Mouse (Mus musculus) MEL (cell line): ENCODE data around the gene Gm9837. TPM values are rescaled to one million over a fixed set of nuclear protein-coding genes. Genes with fewer than 3 reads are reported as not detected.

Source experiments
- DNase-seq: peaks from one replicate; pipeline ENCODE4 v3.0.0; 2011; ENCODE audit warnings: low read depth, low spot score
- H3K27ac ChIP-seq: 2 replicates; pipeline ENCODE4 v1.5.1; 2012; ENCODE audit warnings: low read depth, mild to moderate bottlenecking, control low read depth, low read length, moderate library complexity; ENCODE audit not compliant: control insufficient read depth
- H3K27me3 ChIP-seq, 2 experiments: fragments of 150-350 bp in 1 of 2; sonication (generic) in 1 of 2; 2 replicates each; pipeline ENCODE4 v1.6.1; 2012; ENCODE audit warnings: low read length in 2 of 2, mild to moderate bottlenecking in 2 of 2, improper control_type of control experiment in 1 of 2, moderate library complexity in 1 of 2; ENCODE audit not compliant: insufficient read depth in 2 of 2, control insufficient read depth in 1 of 2
- H3K36me3 ChIP-seq, 2 experiments: 2 replicates each; pipeline ENCODE4 v1.6.1; 2012 to 2014; ENCODE audit warnings: low read length in 2 of 2, improper control_type of control experiment in 1 of 2, inconsistent platforms in 1 of 2, mild to moderate bottlenecking in 1 of 2; ENCODE audit not compliant: insufficient read depth in 2 of 2, control insufficient read depth in 1 of 2
- H3K4me1 ChIP-seq, 2 experiments: fragments of 150-350 bp in 1 of 2; sonication (generic) in 1 of 2; 2 replicates each; pipeline ENCODE4 v1.6.1; 2012; ENCODE audit warnings: low read length in 2 of 2, improper control_type of control experiment in 1 of 2, mild to moderate bottlenecking in 1 of 2; ENCODE audit not compliant: insufficient read depth in 2 of 2, control insufficient read depth in 1 of 2
- H3K4me3 ChIP-seq, 2 experiments: fragments of 150-350 bp in 1 of 2; sonication (generic) in 1 of 2; 2 replicates each; pipeline ENCODE4 v1.5.1; 2012; ENCODE audit warnings: low read depth in 2 of 2, low read length in 2 of 2, mild to moderate bottlenecking in 2 of 2, moderate library complexity in 2 of 2, control low read depth in 1 of 2, improper control_type of control experiment in 1 of 2; ENCODE audit not compliant: control insufficient read depth in 1 of 2, insufficient read depth in 1 of 2
- H3K79me2 ChIP-seq: 2 replicates; pipeline ENCODE4 v1.6.1; 2012; ENCODE audit warnings: mild to moderate bottlenecking, low read length, moderate library complexity; ENCODE audit not compliant: control insufficient read depth, poor library complexity, insufficient read depth
- H3K9ac ChIP-seq: 2 replicates; pipeline ENCODE4 v1.6.1; 2012; ENCODE audit warnings: low read depth, mild to moderate bottlenecking, control low read depth, low read length, moderate library complexity; ENCODE audit not compliant: control insufficient read depth, poor library complexity, severe bottlenecking
- H3K9me3 ChIP-seq: fragments of 150-350 bp; sonication (generic); replicated peaks from 2 replicates; pipeline ENCODE4 v1.6.1; 2012; ENCODE audit warnings: mild to moderate bottlenecking, low read length, improper control_type of control experiment, moderate library complexity; ENCODE audit not compliant: insufficient read depth
- BHLHE40 ChIP-seq: IDR thresholded peaks from 2 replicates; pipeline ENCODE4 v1.6.1; 2012; ENCODE audit warnings: low read depth, mild to moderate bottlenecking, inconsistent platforms, low read length, improper control_type of control experiment, borderline replicate concordance
- CHD1 ChIP-seq: IDR thresholded peaks from 2 replicates; pipeline ENCODE4 v1.6.1; 2012; ENCODE audit warnings: low read depth, mild to moderate bottlenecking, inconsistent platforms, low read length, improper control_type of control experiment
- CHD2 ChIP-seq: IDR thresholded peaks from 2 replicates; pipeline ENCODE4 v1.6.1; 2011; ENCODE audit warnings: low read length, improper control_type of control experiment
- ELF1 ChIP-seq: IDR thresholded peaks from 2 replicates; pipeline ENCODE4 v1.6.1; 2014; ENCODE audit warnings: low read depth, mild to moderate bottlenecking, inconsistent platforms, low read length, improper control_type of control experiment, moderate library complexity
- EP300 ChIP-seq, 2 experiments: IDR thresholded peaks; 2 replicates each; pipeline ENCODE4 v1.6.1; 2011; ENCODE audit warnings: improper control_type of control experiment in 2 of 2, low read length in 2 of 2, low read depth in 1 of 2, mild to moderate bottlenecking in 1 of 2
- ETS1 ChIP-seq: IDR thresholded peaks from 2 replicates; pipeline ENCODE4 v1.6.1; 2012; ENCODE audit warnings: low read depth, mild to moderate bottlenecking, inconsistent platforms, low read length, improper control_type of control experiment, moderate library complexity
- GABPA ChIP-seq: IDR thresholded peaks from 2 replicates; pipeline ENCODE4 v1.6.1; 2012; ENCODE audit warnings: low read depth, mild to moderate bottlenecking, inconsistent platforms, low read length, improper control_type of control experiment, moderate library complexity
- GATA1 ChIP-seq: IDR thresholded peaks from 2 replicates; pipeline ENCODE4 v1.6.1; 2011; ENCODE audit warnings: low read depth, low read length, improper control_type of control experiment
- JUND ChIP-seq: IDR thresholded peaks from 2 replicates; pipeline ENCODE4 v1.6.1; 2011; ENCODE audit warnings: low read depth, mild to moderate bottlenecking, improper control_type of control experiment, low read length
- MAFK ChIP-seq: IDR thresholded peaks from 2 replicates; pipeline ENCODE4 v1.6.1; 2011; ENCODE audit warnings: low read depth, mild to moderate bottlenecking, low read length, improper control_type of control experiment, borderline replicate concordance
- MAX ChIP-seq: IDR thresholded peaks from 2 replicates; pipeline ENCODE4 v1.6.1; 2011; ENCODE audit warnings: low read length, improper control_type of control experiment
- MAZ ChIP-seq: IDR thresholded peaks from 2 replicates; pipeline ENCODE4 v1.6.1; 2012; ENCODE audit warnings: low read depth, mild to moderate bottlenecking, inconsistent platforms, low read length, improper control_type of control experiment
- MXI1 ChIP-seq: IDR thresholded peaks from 2 replicates; pipeline ENCODE4 v1.6.1; 2011; ENCODE audit warnings: mild to moderate bottlenecking, low read depth, low read length, improper control_type of control experiment
- MYB ChIP-seq: IDR thresholded peaks from 2 replicates; pipeline ENCODE4 v1.6.1; 2011; ENCODE audit warnings: mild to moderate bottlenecking, low read depth, low read length, improper control_type of control experiment
- MYC ChIP-seq: IDR thresholded peaks from 2 replicates; pipeline ENCODE4 v1.6.1; 2011; ENCODE audit warnings: low read depth, mild to moderate bottlenecking, low read length, improper control_type of control experiment, moderate library complexity
- NELFE ChIP-seq: IDR thresholded peaks from 2 replicates; pipeline ENCODE4 v1.6.1; 2011; ENCODE audit warnings: low read depth, low read length, improper control_type of control experiment
- POLR2A ChIP-seq, 2 experiments: IDR thresholded peaks; 2 replicates each; pipeline ENCODE4 v1.6.1; 2011 to 2012; ENCODE audit warnings: low read length in 2 of 2, mild to moderate bottlenecking in 2 of 2, control low read depth in 1 of 2, improper control_type of control experiment in 1 of 2, low read depth in 1 of 2, moderate library complexity in 1 of 2; ENCODE audit not compliant: control insufficient read depth in 1 of 2, insufficient read depth in 1 of 2, poor library complexity in 1 of 2
- POLR2AphosphoS5 ChIP-seq: IDR thresholded peaks from 2 replicates; pipeline ENCODE4 v1.6.1; 2012; ENCODE audit warnings: low read depth, borderline replicate concordance, mild to moderate bottlenecking, inconsistent platforms, low read length, moderate library complexity, mixed read lengths
- RAD21 ChIP-seq: IDR thresholded peaks from 2 replicates; pipeline ENCODE4 v1.6.1; 2011; ENCODE audit warnings: mild to moderate bottlenecking, low read depth, low read length, improper control_type of control experiment
- SMC3 ChIP-seq: IDR thresholded peaks from 2 replicates; pipeline ENCODE4 v1.6.1; 2011; ENCODE audit warnings: low read depth, low read length, improper control_type of control experiment
- TAL1 ChIP-seq: IDR thresholded peaks from 2 replicates; pipeline ENCODE4 v1.6.1; 2012; ENCODE audit warnings: mild to moderate bottlenecking, inconsistent platforms, low read length, moderate library complexity, mixed read lengths
- TBP ChIP-seq: IDR thresholded peaks from 2 replicates; pipeline ENCODE4 v1.8.0; 2011; ENCODE audit warnings: low read depth, low read length, improper control_type of control experiment
- TCF12 ChIP-seq: IDR thresholded peaks from 2 replicates; pipeline ENCODE4 v1.6.1; 2014; ENCODE audit warnings: low read depth, mild to moderate bottlenecking, inconsistent platforms, low read length, improper control_type of control experiment, moderate library complexity
- USF1 ChIP-seq: IDR thresholded peaks from 2 replicates; pipeline ENCODE4 v1.6.1; 2014; ENCODE audit warnings: low read depth, mild to moderate bottlenecking, inconsistent platforms, low read length, improper control_type of control experiment, moderate library complexity
- USF2 ChIP-seq, 2 experiments: IDR thresholded peaks; 2 replicates each; pipeline ENCODE4 v1.6.1; 2011 to 2012; ENCODE audit warnings: improper control_type of control experiment in 2 of 2, low read length in 2 of 2, borderline replicate concordance in 1 of 2, inconsistent platforms in 1 of 2, low read depth in 1 of 2, mild to moderate bottlenecking in 1 of 2; ENCODE audit not compliant: insufficient read depth in 1 of 2
- ZC3H11A ChIP-seq: IDR thresholded peaks from 2 replicates; pipeline ENCODE4 v1.6.1; 2012; ENCODE audit warnings: low read depth, mild to moderate bottlenecking, inconsistent platforms, low read length, improper control_type of control experiment
- ZKSCAN1 ChIP-seq: IDR thresholded peaks from 2 replicates; pipeline ENCODE4 v1.6.1; 2012; ENCODE audit warnings: low read depth, mild to moderate bottlenecking, inconsistent platforms, low read length, improper control_type of control experiment, moderate library complexity
- ZMIZ1 ChIP-seq: IDR thresholded peaks from 2 replicates; pipeline ENCODE4 v1.6.1; 2012; ENCODE audit warnings: low read depth, mild to moderate bottlenecking, inconsistent platforms, low read length, improper control_type of control experiment, moderate library complexity
- ZNF384 ChIP-seq: IDR thresholded peaks from 2 replicates; pipeline ENCODE4 v1.6.1; 2012; ENCODE audit warnings: low read depth, mild to moderate bottlenecking, inconsistent platforms, low read length, improper control_type of control experiment
- polyA plus RNA-seq, 2 experiments: library from polyadenylated mRNA; stranded (reverse) in 1 of 2; unstranded in 1 of 2; fragments of >175 nt in 1 of 2; fragments of >200 nt in 1 of 2; gene quantifications; 2 replicates each; pipeline versions ENCODE4 v1.2.1 to v1.2.4; 2012; ENCODE audit warnings: low replicate concordance in 2 of 2, low read depth in 1 of 2; ENCODE audit not compliant: insufficient read length in 2 of 2, insufficient read depth in 1 of 2, missing spikeins in 1 of 2
- total RNA-seq: library from RNA; depleted of rRNA; stranded (reverse); fragments of 300-350 nt; gene quantifications from 2 replicates; pipeline ENCODE4 v1.2.3, GENCODE M21; 2012

Gene Gm9837
- total and polyA plus RNA-seq, 3 experiments = not detected

- Histone ChIP-seq H3K79me2 (no peaks in the 10 kb centered on the region), H3K4me3 (no peak overlapping the region), H3K27ac (no peak overlapping the region), H3K36me3 (peaks cover 0 to 3% of the 10 kb centered on the region in 2 experiments; a peak in 2 of 4 replicates), H3K27me3 (peaks cover 20 to 22% of the 10 kb centered on the region in 2 experiments), H3K4me1 (peaks cover 0 to 7% of the 10 kb centered on the region in 2 experiments; a peak in 2 of 4 replicates), H3K9ac (no peak overlapping the region)
- no peak for DNase-seq
- no peak for TF ChIP-seq EP300 (IDR thresholded peaks at IDR 0.05; ENCODE audit: low read depth in 1 of 2, low read length in 2 of 2)
- no peak for TF ChIP-seq NELFE
- TF ChIP-seq ZMIZ1 = no peak
- TF ChIP-seq TBP = no peak
- TF ChIP-seq ZC3H11A = no peak
- TF ChIP-seq SMC3 = no peak
- no peak for TF ChIP-seq USF1
- no peak for TF ChIP-seq JUND
- TF ChIP-seq BHLHE40 = no peak
- TF ChIP-seq TAL1 = no peak
- TF ChIP-seq ZNF384 = no peak
- TF ChIP-seq MYB = no peak
- TF ChIP-seq RAD21 = no peak
- no peak for TF ChIP-seq CHD1
- TF ChIP-seq ZKSCAN1 = no peak
- no peak for TF ChIP-seq CHD2
- no peak for TF ChIP-seq TCF12
- TF ChIP-seq POLR2A (IDR thresholded peaks at IDR 0.05; ENCODE audit: control insufficient read depth in 1 of 2, insufficient read depth in 1 of 2, low read depth in 1 of 2, low read length in 2 of 2, poor library complexity in 1 of 2) = no peak
- TF ChIP-seq, all 39 proteins: peak for 0
- H3K9me3 ChIP-seq = no peaks in the 10 kb centered on the region
These were observed 22.3 kb downstream of the Gm9837 start for GRCm38 (mm10) chr11:53447996-53448395.

- H3K27me3 ChIP-seq = peaks cover 9 to 14% of the 10 kb centered on the region in 2 experiments
- H3K79me2 ChIP-seq = no peaks in the 10 kb centered on the region
- TF ChIP-seq NELFE (no peak), USF2 (IDR thresholded peaks at IDR 0.05; ENCODE audit: borderline replicate concordance in 1 of 2, insufficient read depth in 1 of 2, low read depth in 1 of 2, low read length in 2 of 2) (no peak), GABPA (no peak), MXI1 (no peak), ZKSCAN1 (no peak), MAFK (no peak), MYC (no peak), POLR2AphosphoS5 (no peak), MAZ (no peak), MAX (no peak), GATA1 (no peak), ZMIZ1 (no peak), CHD2 (no peak), ETS1 (no peak), ELF1 (no peak)
- no peak overlapping the region for H3K4me3 ChIP-seq
- no peaks in the 10 kb centered on the region for H3K9me3 ChIP-seq
- DNase-seq = no peak
- H3K27ac ChIP-seq = no peak overlapping the region
- peaks cover 0 to 5% of the 10 kb centered on the region in 2 experiments; a peak in 2 of 4 replicates for H3K36me3 ChIP-seq
- no peak overlapping the region for H3K9ac ChIP-seq
- H3K4me1 ChIP-seq = peaks cover 0 to 13% of the 10 kb centered on the region in 2 experiments; a peak in 2 of 4 replicates
These were observed 24.1 kb downstream of the Gm9837 start for GRCm38 (mm10) chr11:53446183-53446582.
